Mouse (Mus musculus): ENCODE measurements around the gene Skida1. TPM values are rescaled to one million over a fixed set of nuclear protein-coding genes. Genes with fewer than 3 reads are reported as not detected.

Skida1 gene
- polyA plus RNA-seq, 1 experiment from 2014 or later, result 14.9 TPM

DNA sequence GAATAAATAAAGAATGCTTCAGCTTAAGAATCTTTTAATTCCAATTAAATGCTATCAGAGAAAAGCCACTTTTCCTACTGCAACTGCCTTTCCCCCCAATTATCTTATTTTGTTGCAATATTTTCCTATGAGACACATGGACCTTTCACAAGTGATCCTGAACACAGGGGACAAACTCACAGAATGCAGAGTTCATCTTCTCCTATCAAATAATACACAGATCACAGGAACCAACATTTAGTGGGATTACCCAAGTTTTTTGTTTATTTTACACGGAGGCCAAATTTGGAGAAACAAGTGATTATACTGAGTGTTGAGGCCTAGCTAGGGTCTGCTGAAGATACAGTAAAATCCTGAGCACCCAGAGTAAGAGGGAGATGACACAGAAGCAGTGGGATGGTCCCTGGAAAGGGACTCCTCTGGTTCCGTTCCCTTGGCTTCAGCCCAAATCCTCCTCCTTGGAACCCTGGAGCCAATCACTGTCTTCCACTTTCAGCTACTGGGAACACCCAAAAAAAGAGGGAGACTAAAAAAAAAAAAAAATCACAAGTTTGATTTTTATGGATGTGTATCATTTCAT lies 5.2 kb upstream of the Skida1 start:
- Histone ChIP-seq H3K27ac (peak overlapping the region; percentile 23; the same call in 1 of the 2 replicates), H3K4me1 (peaks cover 57% of the 10 kb centered on the region), H3K4me2 (replicated peaks) (no peak overlapping the region), H3K36me3 (no peaks in the 10 kb centered on the region), H3K9ac (no peak overlapping the region), H3K9me3 (no peaks in the 10 kb centered on the region), H3K27me3 (no peaks in the 10 kb centered on the region), H3K4me3 (no peak overlapping the region)
- WGBS, result 30% methylated on average over 2 of the region's 2 CpGs
- no peak for ATAC-seq (ENCODE audit: low FRiP score, low read depth)

DNA sequence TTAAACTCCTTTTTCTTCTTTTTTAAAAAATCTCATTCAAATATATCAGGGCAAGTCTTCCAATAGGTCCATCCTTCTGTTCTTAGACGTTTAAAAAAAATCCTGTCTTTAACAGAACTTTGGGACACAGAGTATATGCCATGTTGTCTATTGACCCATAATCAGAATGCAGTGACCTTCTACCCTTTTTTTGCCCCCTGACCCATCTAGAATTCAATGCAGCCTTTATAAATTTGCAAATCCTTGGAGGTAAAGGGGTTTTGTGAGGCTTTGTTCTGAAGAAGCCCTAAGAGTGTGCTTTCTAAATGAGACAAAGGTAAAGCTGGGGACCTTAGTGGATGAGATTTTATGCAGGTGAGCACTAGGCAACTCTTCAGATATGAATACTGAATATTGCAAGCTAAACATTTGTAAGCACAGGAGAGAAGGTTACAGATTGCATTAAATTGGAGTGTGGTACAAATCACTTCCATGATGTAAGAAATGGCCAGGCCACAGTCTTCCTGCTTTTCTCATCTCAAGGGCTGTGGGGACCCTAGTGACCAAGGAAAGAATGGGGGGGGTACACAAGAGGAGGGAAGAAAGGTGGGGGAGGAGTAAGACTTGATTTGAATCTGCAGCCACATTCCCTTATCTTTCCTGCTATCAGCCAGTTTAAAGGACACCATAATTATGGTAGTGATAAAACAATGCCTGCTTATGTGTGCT lies 4.5 kb upstream of the Skida1 start:
- H3K9ac ChIP-seq, result no peak overlapping the region
- H3K4me2 ChIP-seq (replicated peaks), result no peak overlapping the region
- no peak overlapping the region for H3K4me3 ChIP-seq
- no peaks in the 10 kb centered on the region for H3K36me3 ChIP-seq
- no peaks in the 10 kb centered on the region for H3K27me3 ChIP-seq
- peaks cover 51% of the 10 kb centered on the region for H3K4me1 ChIP-seq
- no peak for ATAC-seq (ENCODE audit: low FRiP score, low read depth)
- H3K27ac ChIP-seq, result no peak overlapping the region
- H3K9me3 ChIP-seq, result no peaks in the 10 kb centered on the region
- WGBS, result 66% methylated on average over 1 of the region's 1 CpGs

DNA sequence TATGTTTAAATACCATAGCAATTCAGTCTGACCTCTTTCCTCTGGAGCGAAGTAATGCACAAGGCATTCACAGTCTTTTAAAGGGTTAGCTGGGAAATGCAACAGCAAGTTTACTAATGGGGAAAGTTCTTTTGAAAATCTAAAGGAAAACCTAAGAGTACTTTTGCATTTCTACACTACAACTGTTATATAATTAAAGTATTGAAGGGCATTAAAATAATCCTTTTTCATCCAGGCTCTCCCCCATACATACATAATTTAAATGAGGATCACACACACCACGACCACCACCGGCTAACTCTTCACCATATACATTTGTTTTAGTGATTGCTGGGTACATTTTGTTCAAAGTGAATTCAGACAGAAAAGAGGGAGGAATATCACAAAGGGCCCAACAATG lies 3.7 kb upstream of the Skida1 start:
- H3K9ac ChIP-seq, result no peak overlapping the region
- peaks cover 47% of the 10 kb centered on the region for H3K4me1 ChIP-seq
- WGBS, result 61% methylated on average over 3 of the region's 3 CpGs
- no peaks in the 10 kb centered on the region for H3K27me3 ChIP-seq
- no peaks in the 10 kb centered on the region for H3K9me3 ChIP-seq
- no peak overlapping the region for H3K4me3 ChIP-seq
- no peak overlapping the region for H3K27ac ChIP-seq
- ATAC-seq (ENCODE audit: low FRiP score, low read depth), result no peak
- H3K4me2 ChIP-seq (replicated peaks), result no peak overlapping the region
- H3K36me3 ChIP-seq, result no peaks in the 10 kb centered on the region

DNA sequence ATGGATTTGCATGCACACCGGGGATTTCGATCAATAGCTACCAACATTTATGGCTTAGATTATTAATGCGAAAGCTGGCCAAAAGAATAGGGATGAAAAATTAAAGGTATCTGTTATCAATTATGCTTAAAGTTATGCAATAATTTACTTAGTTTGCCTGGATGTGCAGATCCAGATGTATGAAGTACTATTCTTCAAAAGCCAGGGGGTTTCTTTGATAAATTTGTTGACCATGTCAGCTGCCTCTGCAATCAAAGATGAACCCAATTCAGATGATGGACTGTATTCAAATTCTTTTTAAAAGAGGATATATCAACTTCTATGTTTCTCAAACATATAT lies 3.0 kb upstream of the Skida1 start:
- 40% methylated on average over 3 of the region's 3 CpGs for WGBS
- Histone ChIP-seq H3K27me3 (no peaks in the 10 kb centered on the region), H3K4me2 (replicated peaks) (peak overlapping the region; percentile 88), H3K9me3 (no peaks in the 10 kb centered on the region), H3K4me3 (peak overlapping the region; percentile 8; the same call in 1 of the 2 replicates), H3K27ac (0 out of 2 replicates have a peak overlapping the region, but pooled peaks have one; percentile 15), H3K4me1 (peaks cover 47% of the 10 kb centered on the region), H3K36me3 (no peaks in the 10 kb centered on the region), H3K9ac (no peak overlapping the region)
- ATAC-seq (ENCODE audit: low FRiP score, low read depth), result no peak

DNA sequence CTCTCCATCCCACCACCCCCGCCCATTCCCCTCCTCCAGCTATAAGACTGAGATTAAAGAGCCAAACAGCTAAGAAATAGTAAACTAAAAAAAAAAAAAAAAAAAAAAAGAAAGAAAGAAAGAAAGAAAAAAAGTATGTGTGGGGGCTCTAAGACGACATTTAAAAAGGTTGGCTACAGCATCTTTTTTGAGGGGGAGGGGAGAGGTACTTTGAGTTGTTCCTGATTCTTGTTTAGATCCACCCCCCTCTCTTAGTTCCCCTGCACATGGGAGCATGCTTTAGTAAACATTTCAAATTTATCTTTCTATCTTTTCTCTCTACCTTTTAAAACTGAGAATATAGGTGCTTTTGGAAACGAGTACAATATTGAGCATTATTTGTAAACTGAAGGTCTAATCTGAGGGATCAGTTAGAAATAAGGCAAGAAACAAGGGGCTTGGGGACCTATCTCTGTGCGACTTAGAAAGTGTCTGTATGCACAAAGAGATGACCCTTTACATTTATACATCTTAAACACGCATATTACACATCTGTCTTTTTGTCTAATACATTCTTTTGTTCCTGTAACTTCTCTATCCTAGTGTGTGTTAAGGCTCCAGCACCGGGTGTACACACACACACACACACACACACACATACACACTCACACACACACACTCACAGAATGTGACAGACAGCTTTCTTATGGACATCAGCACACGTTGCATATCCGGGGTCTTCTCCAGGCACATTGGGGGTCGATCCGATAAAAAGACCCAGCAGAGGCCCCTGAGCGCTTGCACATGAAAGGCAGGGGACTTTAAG lies 2.4 kb upstream of the Skida1 start:
- H3K9me3 ChIP-seq, result no peaks in the 10 kb centered on the region
- H3K36me3 ChIP-seq, result no peaks in the 10 kb centered on the region
- peak overlapping the region; percentile 72; the same call in 1 of the 2 replicates for H3K27ac ChIP-seq
- H3K9ac ChIP-seq, result peak overlapping the region; percentile 100
- H3K4me1 ChIP-seq, result peaks cover 47% of the 10 kb centered on the region
- no peaks in the 10 kb centered on the region for H3K27me3 ChIP-seq
- peak overlapping the region; percentile 29 for H3K4me3 ChIP-seq
- H3K4me2 ChIP-seq (replicated peaks), result peak overlapping the region; percentile 88
- ATAC-seq (ENCODE audit: low FRiP score, low read depth), result no peak
- 17% methylated on average over 11 of the region's 11 CpGs for WGBS

DNA sequence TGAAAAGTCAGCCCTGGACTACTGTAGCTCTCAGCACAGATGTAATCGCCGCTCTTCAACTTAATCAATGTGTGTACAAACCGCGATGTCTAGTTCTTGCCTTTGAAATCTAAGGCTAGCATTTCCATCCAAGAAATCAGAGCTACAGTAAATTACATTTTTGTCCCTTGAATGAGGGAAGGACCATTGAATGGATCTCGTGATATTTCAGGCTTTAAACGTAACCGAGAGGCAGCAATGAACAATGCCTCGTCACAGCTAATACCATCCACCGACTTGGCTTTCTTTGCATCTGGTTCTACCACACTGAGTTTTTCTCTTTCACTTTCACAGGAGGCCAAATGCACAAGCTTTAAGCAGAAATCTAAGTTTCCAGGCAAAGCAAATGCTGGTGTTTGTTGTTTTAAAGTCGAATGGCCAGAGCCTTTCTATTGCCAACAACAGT lies 1.7 kb upstream of the Skida1 start:
- Histone ChIP-seq H3K36me3 (no peaks in the 10 kb centered on the region), H3K27ac (peak overlapping the region; percentile 72; the same call in 1 of the 2 replicates), H3K27me3 (no peaks in the 10 kb centered on the region), H3K4me2 (replicated peaks) (peak overlapping the region; percentile 88), H3K4me1 (peaks cover 47% of the 10 kb centered on the region), H3K9me3 (no peaks in the 10 kb centered on the region), H3K9ac (peak overlapping the region; percentile 100), H3K4me3 (peak overlapping the region; percentile 29)
- no peak for ATAC-seq (ENCODE audit: low FRiP score, low read depth)
- WGBS, result 9% methylated on average over 10 of the region's 10 CpGs

DNA sequence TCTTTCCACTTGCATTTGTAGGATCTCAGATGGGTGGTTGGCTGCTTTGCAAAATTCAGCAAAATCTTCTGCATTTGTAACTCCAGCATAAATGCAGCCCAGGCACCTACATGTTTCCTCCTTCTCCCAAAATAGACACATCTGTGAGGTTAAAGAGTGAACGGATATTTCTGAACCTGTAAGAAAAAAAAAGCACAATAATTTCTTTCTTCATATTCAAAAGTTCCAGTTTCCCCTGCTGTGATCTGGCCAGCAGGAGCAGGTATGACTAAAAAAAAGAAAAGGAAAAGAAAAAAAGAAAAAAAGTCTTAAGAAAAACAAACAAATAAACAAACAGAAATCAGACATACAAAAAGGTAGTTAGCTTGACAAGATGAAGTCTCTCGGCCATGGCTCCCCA lies 1.2 kb upstream of the Skida1 start:
- Histone ChIP-seq H3K9me3 (no peaks in the 10 kb centered on the region), H3K9ac (peak overlapping the region; percentile 100), H3K4me3 (peak overlapping the region; percentile 98), H3K36me3 (no peaks in the 10 kb centered on the region), H3K4me2 (replicated peaks) (peak overlapping the region; percentile 88), H3K27me3 (no peaks in the 10 kb centered on the region), H3K4me1 (peaks cover 45% of the 10 kb centered on the region), H3K27ac (peak overlapping the region; percentile 100)
- WGBS, result 11% methylated on average over 2 of the region's 2 CpGs
- ATAC-seq (ENCODE audit: low FRiP score, low read depth), result no peak

DNA sequence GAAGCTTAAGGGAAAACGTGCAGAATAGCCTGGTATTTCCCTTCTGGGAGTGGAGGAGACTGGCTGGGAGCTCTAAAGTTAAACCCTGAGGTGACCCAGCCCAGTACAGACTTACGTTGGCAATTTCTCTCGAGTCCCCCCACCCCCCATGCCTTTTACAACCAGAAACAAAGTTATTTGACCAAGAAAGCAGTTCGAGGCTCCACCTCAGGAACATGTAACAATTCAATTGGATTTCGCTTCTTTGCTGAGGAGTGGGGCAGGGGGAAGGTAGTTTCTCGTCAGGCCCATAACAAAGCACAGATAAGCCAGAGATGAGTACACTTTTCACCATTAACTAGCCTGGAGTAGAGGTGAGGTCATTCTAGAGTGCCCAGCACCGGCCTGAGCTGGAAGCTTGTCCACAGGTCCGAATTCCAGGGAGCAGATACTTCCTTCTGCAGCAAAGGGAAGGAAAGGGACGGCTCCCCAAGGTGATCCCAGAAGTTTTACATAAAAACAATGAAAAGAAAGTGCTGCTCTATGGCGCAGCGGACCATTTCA lies 499 bp upstream of the Skida1 start:
- Histone ChIP-seq H3K4me2 (replicated peaks) (peak overlapping the region; percentile 88), H3K4me1 (peaks cover 42% of the 10 kb centered on the region), H3K27me3 (no peaks in the 10 kb centered on the region), H3K27ac (peak overlapping the region; percentile 100), H3K9ac (peak overlapping the region; percentile 100), H3K9me3 (no peaks in the 10 kb centered on the region), H3K36me3 (no peaks in the 10 kb centered on the region), H3K4me3 (peak overlapping the region; percentile 98)
- peak; percentile 48 for ATAC-seq (ENCODE audit: low FRiP score, low read depth)
- WGBS, result 5% methylated on average over 11 of the region's 11 CpGs

DNA sequence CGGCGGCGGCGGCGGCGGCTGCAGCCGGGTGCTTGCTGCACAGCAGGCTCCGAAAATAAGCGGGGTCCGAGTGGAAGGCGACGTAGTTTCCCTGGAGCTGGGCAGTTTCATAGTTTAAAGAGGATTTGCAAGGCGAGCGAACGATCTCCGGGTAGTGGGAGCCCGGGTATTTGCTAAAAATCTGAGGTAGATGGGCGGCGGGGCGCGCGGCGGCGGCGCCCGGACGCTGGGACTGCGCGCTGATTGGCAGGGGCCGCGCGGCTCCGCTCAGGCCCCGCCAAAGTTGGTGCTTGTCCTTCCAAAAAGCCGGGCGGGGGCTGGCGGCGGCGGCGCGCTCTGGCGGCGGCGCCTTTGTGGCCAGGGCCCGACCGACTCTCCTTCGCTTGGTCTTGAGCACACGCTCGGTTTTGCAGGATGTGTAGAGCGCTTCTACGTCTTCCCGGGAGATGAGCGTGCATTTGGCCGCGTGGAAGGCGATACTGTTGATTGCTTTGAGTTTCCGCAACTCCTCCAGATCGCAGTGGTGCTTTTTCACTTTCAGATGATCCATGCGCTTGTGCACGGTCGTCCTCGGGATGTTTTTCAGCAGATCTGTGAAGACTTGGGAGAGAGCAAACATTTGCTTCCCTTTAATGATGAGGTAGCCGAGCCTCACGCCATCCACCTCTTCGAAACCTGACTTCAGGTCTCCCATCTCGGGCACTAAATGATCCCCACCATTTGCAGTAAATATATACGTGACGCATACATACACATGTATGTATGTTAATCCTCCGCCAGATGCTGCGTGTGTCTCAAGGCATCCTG lies 1.0 kb downstream of the Skida1 start:
- Histone ChIP-seq H3K27me3 (no peaks in the 10 kb centered on the region), H3K4me2 (replicated peaks) (peak overlapping the region; percentile 88), H3K4me3 (peak overlapping the region; percentile 98), H3K9ac (peak overlapping the region; percentile 100), H3K4me1 (peaks cover 40% of the 10 kb centered on the region), H3K27ac (peak overlapping the region; percentile 100), H3K9me3 (no peaks in the 10 kb centered on the region), H3K36me3 (no peaks in the 10 kb centered on the region)
- WGBS, result 0% methylated on average over 70 of the region's 70 CpGs
- ATAC-seq (ENCODE audit: low FRiP score, low read depth), result peak; percentile 66

DNA sequence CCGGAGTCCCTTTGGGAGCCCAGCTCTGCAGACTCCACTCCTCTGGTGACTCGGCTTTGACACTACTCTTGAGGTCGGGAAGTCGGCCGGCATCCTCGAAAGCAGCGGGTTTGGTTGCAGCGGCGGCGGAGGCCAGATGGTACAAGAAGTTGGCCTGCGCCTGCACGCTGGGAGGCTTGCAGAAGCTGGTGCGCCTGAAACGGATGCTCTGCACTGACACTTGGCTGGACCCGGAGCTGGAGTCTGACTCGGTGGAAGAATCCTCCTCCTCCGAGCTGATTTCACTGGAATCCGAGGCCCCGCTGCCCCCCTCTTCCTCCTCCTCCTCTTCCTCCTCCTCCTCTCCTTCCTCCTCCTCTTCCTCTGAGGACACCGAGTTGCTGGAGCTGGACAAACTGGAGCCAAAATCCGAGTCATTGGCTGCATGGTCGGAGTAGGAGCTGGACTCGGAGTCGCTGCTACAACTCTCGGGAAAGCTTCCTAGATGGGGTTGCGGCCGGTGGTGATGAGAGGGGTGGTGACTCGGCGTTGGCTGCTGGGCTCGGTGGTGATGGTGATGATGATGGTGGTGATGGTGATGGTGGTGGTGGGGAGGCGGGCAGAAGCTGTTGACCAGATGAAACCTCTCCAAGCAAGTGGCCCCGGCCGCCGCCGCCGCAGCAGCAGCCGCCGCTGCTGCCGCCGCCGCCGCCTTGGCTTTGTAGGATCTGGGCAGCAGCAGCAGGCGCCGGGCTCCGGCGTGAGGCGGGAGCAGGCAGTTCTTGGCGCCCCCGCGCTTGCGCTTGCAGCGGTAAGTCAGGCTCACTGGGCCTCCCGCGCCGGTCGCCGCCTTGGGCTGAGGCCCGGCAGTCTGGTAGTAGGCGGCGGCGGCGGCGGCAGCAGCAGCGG lies 1.8 kb downstream of the Skida1 start:
- peak overlapping the region; percentile 88 for H3K4me2 ChIP-seq (replicated peaks)
- H3K27me3 ChIP-seq, result no peaks in the 10 kb centered on the region
- peak overlapping the region; percentile 100 for H3K27ac ChIP-seq
- H3K9ac ChIP-seq, result peak overlapping the region; percentile 100
- H3K4me3 ChIP-seq, result peak overlapping the region; percentile 98
- H3K36me3 ChIP-seq, result no peaks in the 10 kb centered on the region
- WGBS, result under 1% methylated on average over 61 of the region's 64 CpGs
- no peak for ATAC-seq (ENCODE audit: low FRiP score, low read depth)
- peaks cover 49% of the 10 kb centered on the region for H3K4me1 ChIP-seq
- no peaks in the 10 kb centered on the region for H3K9me3 ChIP-seq

DNA sequence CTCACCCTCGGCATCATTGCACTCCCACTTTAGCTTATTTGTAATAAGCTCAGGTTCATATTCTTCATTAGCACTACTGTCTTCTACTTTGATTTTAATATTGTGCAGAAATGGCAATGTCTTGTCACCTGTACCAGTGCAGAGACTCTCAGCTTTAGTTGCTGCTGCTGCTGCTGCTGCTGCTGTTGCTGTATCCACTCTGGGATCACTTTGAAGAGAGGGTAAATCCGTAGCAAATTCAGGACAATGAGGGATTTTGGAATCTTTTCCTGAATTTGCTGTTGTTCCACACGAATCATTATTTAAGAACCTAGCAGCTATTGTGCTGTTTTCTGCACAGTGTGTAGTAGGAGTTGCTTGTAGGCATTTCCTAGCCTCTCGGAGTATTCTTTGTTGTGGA lies 2.7 kb downstream of the Skida1 start:
- Histone ChIP-seq H3K4me3 (peak overlapping the region; percentile 98), H3K4me2 (replicated peaks) (peak overlapping the region; percentile 88), H3K9ac (peak overlapping the region; percentile 100), H3K27ac (peak overlapping the region; percentile 100), H3K9me3 (no peaks in the 10 kb centered on the region), H3K27me3 (no peaks in the 10 kb centered on the region), H3K4me1 (peaks cover 48% of the 10 kb centered on the region), H3K36me3 (no peaks in the 10 kb centered on the region)
- under 1% methylated on average over 4 of the region's 4 CpGs for WGBS
- ATAC-seq (ENCODE audit: low FRiP score, low read depth), result no peak
